Mouse (Mus musculus) limb, embryonic 10.5 days (tissue): ENCODE data around the gene P2rx1. TPM values are rescaled to one million over a fixed set of nuclear protein-coding genes. Genes with fewer than 3 reads are reported as not detected.

Experiments used
- microRNA-seq: library from miRNA; unstranded; fragments of <30 nt; microRNA quantifications from one replicate; pipeline ENCODE4, GENCODE M21; 2017
- polyA plus RNA-seq: library from polyadenylated mRNA; unstranded; fragments of >200 nt; fragmentation: Nextera tagmentation; extraction: Ambion mirVana; gene quantifications from 2 replicates; pipeline ENCODE4 v1.2.1, GENCODE M21; 2016

The P2rx1 gene
- polyA plus RNA-seq, 1 experiment from 2014 or later = 0.84 TPM

Small RNAs within 50 kb of the gene (microRNA-seq; reads per million reads assigned to microRNA genes)
- not detected for gene Gm44467

Other genes with a start within 250 kb of the P2rx1 start
- gene Cyb5d2, start 203.0 kb upstream of the P2rx1 start, polyA plus RNA-seq = 3.6 and 4.7 TPM in 2 replicates
- gene Zzef1, start 202.9 kb upstream of the P2rx1 start, polyA plus RNA-seq = 6.4 and 6.6 TPM in 2 replicates
- 1.0 and 1.5 TPM in 2 replicates for gene Atp2a3, start 37.9 kb upstream of the P2rx1 start, polyA plus RNA-seq
- 3.6 and 6.3 TPM in 2 replicates for gene Camkk1, start 19.9 kb downstream of the P2rx1 start, polyA plus RNA-seq
- gene Ncbp3, start 48.7 kb downstream of the P2rx1 start, polyA plus RNA-seq = 13.5 and 14.7 TPM in 2 replicates
- 0.48 and 0.58 TPM in 2 replicates for gene Itgae, start 91.5 kb downstream of the P2rx1 start, polyA plus RNA-seq
- gene Haspin, start 139.2 kb downstream of the P2rx1 start, polyA plus RNA-seq = 25.5 and 25.7 TPM in 2 replicates
- gene P2rx5, start 161.3 kb downstream of the P2rx1 start, polyA plus RNA-seq = 0.20 and 0.24 TPM in 2 replicates
- gene Emc6, start 177.9 kb downstream of the P2rx1 start, polyA plus RNA-seq = 114 and 133 TPM in 2 replicates
- gene Tax1bp3, start 178.0 kb downstream of the P2rx1 start, polyA plus RNA-seq = 190 and 226 TPM in 2 replicates
- gene Ctns, start 199.9 kb downstream of the P2rx1 start, polyA plus RNA-seq = 16.7 and 21.0 TPM in 2 replicates
- 0.56 and 1.3 TPM in 2 replicates for gene Shpk, start 200.4 kb downstream of the P2rx1 start, polyA plus RNA-seq
- 0.26 TPM in 1 of 2 replicates, not detected in the other for gene Trpv1, start 235.2 kb downstream of the P2rx1 start, polyA plus RNA-seq